Mouse (Mus musculus) lung, postnatal 25 days (tissue): ENCODE results near the gene Notch2.

Experiments used
- DNase-seq: peaks from one replicate; pipeline ENCODE4 v3.0.0; 2022; ENCODE audit warnings: low spot score

The Notch2 gene

GRCm38 (mm10) chr3:97994818-97995217 is 18.5 kb upstream of the Notch2 start:
- no peak for DNase-seq

- DNase-seq = peak; percentile 78
Measured at GRCm38 (mm10) chr3:97998349-97998748, 15.0 kb upstream of the Notch2 start.

- no peak for DNase-seq
Measured at GRCm38 (mm10) chr3:98003558-98003957, 9.8 kb upstream of the Notch2 start.

GRCm38 (mm10) chr3:98004231-98004630 is 9.1 kb upstream of the Notch2 start:
- DNase-seq = no peak

- no peak for DNase-seq
Measured at GRCm38 (mm10) chr3:98005306-98005705, 8.0 kb upstream of the Notch2 start.

- no peak for DNase-seq
Measured at GRCm38 (mm10) chr3:98006046-98006691, 7.2 kb upstream of the Notch2 start.

- no peak for DNase-seq
Measured at GRCm38 (mm10) chr3:98006973-98007372, 6.4 kb upstream of the Notch2 start.

GRCm38 (mm10) chr3:98008143-98008542 is 5.2 kb upstream of the Notch2 start:
- no peak for DNase-seq

- DNase-seq = no peak
Measured at GRCm38 (mm10) chr3:98009190-98009840, 4.0 kb upstream of the Notch2 start.

GRCm38 (mm10) chr3:98013086-98013400 is 284 bp upstream of the Notch2 start:
- DNase-seq = no peak

- no peak for DNase-seq
Measured at GRCm38 (mm10) chr3:98015205-98016171, 2.2 kb downstream of the Notch2 start.

- DNase-seq = no peak
Measured at GRCm38 (mm10) chr3:98016901-98017591, 3.7 kb downstream of the Notch2 start.

- no peak for DNase-seq
Measured at GRCm38 (mm10) chr3:98018187-98018586, 4.9 kb downstream of the Notch2 start.

- DNase-seq = no peak
Measured at GRCm38 (mm10) chr3:98020431-98021229, 7.3 kb downstream of the Notch2 start.

GRCm38 (mm10) chr3:98024288-98024848 is 11.0 kb downstream of the Notch2 start:
- DNase-seq = peak; percentile 89

GRCm38 (mm10) chr3:98025521-98025920 is 12.2 kb downstream of the Notch2 start:
- no peak for DNase-seq

- peak; percentile 74 for DNase-seq
Measured at GRCm38 (mm10) chr3:98025921-98026880, 12.9 kb downstream of the Notch2 start.

- DNase-seq = no peak
Measured at GRCm38 (mm10) chr3:98027371-98027774, 14.0 kb downstream of the Notch2 start.

GRCm38 (mm10) chr3:98028072-98028471 is 14.7 kb downstream of the Notch2 start:
- no peak for DNase-seq

- no peak for DNase-seq
Measured at GRCm38 (mm10) chr3:98028936-98029335, 15.6 kb downstream of the Notch2 start.
